Mouse (Mus musculus) midbrain, embryonic 11.5 days (tissue): ENCODE measurements around the gene Glp2r. TPM values are rescaled to one million over a fixed set of nuclear protein-coding genes. Genes with fewer than 3 reads are reported as not detected.

ENCODE experiments used
- ATAC-seq: fragments of 200-750 bp; cut with Nextera tagmentation; 2 replicates; pipeline ENCODE4 v1.8.0; 2017; ENCODE audit warnings: moderate TSS enrichment, moderate library complexity; ENCODE audit not compliant: low FRiP score
- DNase-seq: peaks from one replicate; pipeline ENCODE4 v3.0.0; 2015; ENCODE audit warnings: low spot score; ENCODE audit errors: missing footprints
- H3K27ac ChIP-seq: fragments of 300-500 bp; sonication (generic); 2 replicates; pipeline ENCODE4 v1.5.1; 2014; ENCODE audit warnings: low read depth, low read length
- H3K27me3 ChIP-seq: fragments of 300-500 bp; sonication (generic); 2 replicates; pipeline ENCODE4 v1.6.1; 2014; ENCODE audit warnings: mild to moderate bottlenecking, low read length, moderate library complexity, mixed read lengths; ENCODE audit not compliant: control insufficient read depth, insufficient read depth
- H3K36me3 ChIP-seq: fragments of 300-500 bp; sonication (generic); 2 replicates; pipeline ENCODE4 v1.6.1; 2014; ENCODE audit warnings: mild to moderate bottlenecking, low read length, moderate library complexity, mixed read lengths; ENCODE audit not compliant: control insufficient read depth, insufficient read depth
- H3K4me1 ChIP-seq: fragments of 300-500 bp; sonication (generic); 2 replicates; pipeline ENCODE4 v1.6.1; 2014; ENCODE audit warnings: low read length; ENCODE audit not compliant: control insufficient read depth, insufficient read depth
- H3K4me2 ChIP-seq: fragments of 300-500 bp; sonication (generic); 2 replicates; pipeline ENCODE4 v1.6.1; 2014; ENCODE audit warnings: mild to moderate bottlenecking, moderate library complexity
- H3K4me3 ChIP-seq: fragments of 300-500 bp; sonication (generic); 2 replicates; pipeline ENCODE4 v1.5.1; 2014; ENCODE audit warnings: low read depth, low read length
- H3K9ac ChIP-seq: fragments of 300-500 bp; sonication (generic); 2 replicates; pipeline ENCODE4 v1.6.1; 2014; ENCODE audit warnings: low read length
- H3K9me3 ChIP-seq: fragments of 300-500 bp; sonication (generic); 2 replicates; pipeline ENCODE4 v1.6.1; 2016; ENCODE audit warnings: low read length; ENCODE audit not compliant: control insufficient read depth
- WGBS: fragments of 180-500 bp; shearing (Covaris S2); extraction: QIAGEN DNeasy Blood & Tissue Kit; methylation state at CpG from one replicate; pipeline ENCODE4 v1.1.7; 2014; 5-methylcytosine and 5-hydroxymethylcytosine counted together
- polyA plus RNA-seq: library from polyadenylated mRNA; unstranded; fragments of >200 nt; fragmentation: Nextera tagmentation; extraction: Ambion mirVana; gene quantifications from 2 replicates; pipeline ENCODE4 v1.2.1, GENCODE M21; 2014

Glp2r gene
- polyA plus RNA-seq, 1 experiment from 2014 or later, result not detected

DNA sequence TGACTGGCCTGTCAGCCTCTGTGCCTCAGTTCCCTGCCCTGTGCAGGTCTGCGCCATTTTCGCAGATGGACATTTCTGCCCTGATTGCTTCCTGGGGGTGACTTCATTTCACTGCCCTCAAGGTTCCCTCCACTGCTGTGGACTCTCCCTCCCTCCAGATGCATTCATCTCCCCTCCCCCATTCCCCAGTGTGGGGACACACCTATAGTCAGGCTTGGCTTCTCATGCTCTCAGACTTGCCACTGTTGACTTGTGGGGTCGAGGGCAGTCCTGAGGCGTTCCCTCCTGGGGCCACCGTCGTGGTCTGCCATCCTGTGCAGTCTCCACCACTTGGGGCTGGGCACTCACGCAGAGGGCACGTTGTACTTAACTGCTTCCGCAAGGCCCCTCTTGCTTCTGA is 114.1 kb downstream of the Glp2r start:
- H3K4me1 ChIP-seq, result peaks cover 6% of the 10 kb centered on the region
- no peaks in the 10 kb centered on the region for H3K9me3 ChIP-seq
- H3K36me3 ChIP-seq, result no peaks in the 10 kb centered on the region
- H3K4me3 ChIP-seq, result no peak overlapping the region
- H3K27me3 ChIP-seq, result no peaks in the 10 kb centered on the region
- H3K4me2 ChIP-seq, result no peak overlapping the region
- ATAC-seq (no peak), DNase-seq (no peak)
- H3K9ac ChIP-seq, result no peak overlapping the region
- H3K27ac ChIP-seq, result no peak overlapping the region
- WGBS, result 94% methylated on average over 9 of the region's 9 CpGs

- DNase-seq (peak; percentile 28), ATAC-seq (no peak)
- Histone ChIP-seq H3K4me1 (peaks cover 6% of the 10 kb centered on the region), H3K27ac (no peak overlapping the region), H3K9me3 (no peaks in the 10 kb centered on the region), H3K4me2 (no peak overlapping the region), H3K36me3 (no peaks in the 10 kb centered on the region), H3K27me3 (no peaks in the 10 kb centered on the region), H3K9ac (no peak overlapping the region), H3K4me3 (no peak overlapping the region)
- 85% methylated on average over 7 of the region's 7 CpGs for WGBS
Measured at GRCm38 (mm10) chr11:67656366-67656765, 114.6 kb downstream of the Glp2r start.

DNA sequence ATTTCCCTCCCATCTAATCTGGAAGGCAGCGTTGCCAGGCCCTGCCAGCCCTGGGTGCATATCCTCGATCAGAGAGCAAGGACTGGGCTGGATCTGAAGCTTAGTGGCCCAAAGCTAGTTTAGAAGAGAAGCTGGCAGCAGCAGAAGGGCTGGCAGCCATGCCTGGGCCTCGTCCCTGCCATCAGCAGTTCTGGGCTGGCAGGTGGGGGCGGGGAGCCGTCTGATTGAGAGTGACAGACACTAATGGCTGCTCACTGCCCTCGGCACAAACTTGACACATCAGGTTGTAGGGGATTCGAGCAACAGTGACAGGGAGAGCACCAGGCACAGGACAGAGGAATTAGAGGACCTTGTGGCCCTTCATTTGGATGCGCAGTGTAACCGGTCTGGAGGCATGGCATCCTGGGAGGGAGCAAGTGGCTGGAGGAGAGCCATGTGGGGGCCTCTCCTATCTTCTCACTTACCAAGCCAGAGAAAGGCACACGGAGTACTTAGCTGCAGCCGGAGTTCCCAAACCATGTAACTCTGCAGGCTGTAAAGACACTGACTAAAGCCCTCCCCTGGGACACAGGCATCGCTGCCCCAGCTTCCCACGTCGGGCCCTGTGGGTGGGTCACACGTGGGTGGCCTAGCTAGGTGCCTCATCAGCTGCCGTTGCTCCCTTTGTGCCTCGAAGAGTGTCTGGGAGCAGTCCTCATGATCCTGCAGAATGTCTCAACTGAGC is 115.6 kb downstream of the Glp2r start:
- no peak overlapping the region for H3K27ac ChIP-seq
- no peak for ATAC-seq
- WGBS, result 73% methylated on average over 17 of the region's 17 CpGs

DNA sequence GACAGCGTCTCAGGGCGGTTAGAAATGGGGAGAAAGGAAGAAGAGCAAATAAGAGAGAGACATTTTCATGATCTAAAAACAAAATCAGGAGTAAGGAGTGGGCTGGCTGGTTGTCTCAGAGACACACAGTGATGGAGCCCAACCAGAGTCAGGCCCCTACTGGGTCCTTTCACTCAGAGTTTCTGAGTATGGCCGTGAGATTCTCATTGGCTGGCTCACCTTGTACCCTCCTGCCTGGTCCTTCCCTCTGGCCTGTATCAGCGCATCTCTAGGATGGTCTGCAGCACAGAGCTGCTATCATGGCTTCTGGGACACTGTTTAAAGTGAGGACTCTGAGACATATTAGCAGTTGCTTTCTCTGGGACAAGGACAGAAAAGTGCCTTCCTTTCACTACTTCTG is 116.4 kb downstream of the Glp2r start:
- no peak overlapping the region for H3K4me3 ChIP-seq
- H3K36me3 ChIP-seq, result no peaks in the 10 kb centered on the region
- no peak overlapping the region for H3K27ac ChIP-seq
- no peaks in the 10 kb centered on the region for H3K9me3 ChIP-seq
- H3K4me1 ChIP-seq, result peaks cover 6% of the 10 kb centered on the region
- no peak overlapping the region for H3K9ac ChIP-seq
- DNase-seq (no peak), ATAC-seq (no peak)
- no peak overlapping the region for H3K4me2 ChIP-seq
- H3K27me3 ChIP-seq, result no peaks in the 10 kb centered on the region
- 82% methylated on average over 4 of the region's 4 CpGs for WGBS

More for the DNA sequence above, 115.6 kb downstream of the Glp2r start:
- H3K4me3 ChIP-seq, result no peak overlapping the region
- peaks cover 6% of the 10 kb centered on the region for H3K4me1 ChIP-seq
- DNase-seq, result peak; percentile 69
- H3K4me2 ChIP-seq, result no peak overlapping the region
- H3K9me3 ChIP-seq, result no peaks in the 10 kb centered on the region
- no peaks in the 10 kb centered on the region for H3K36me3 ChIP-seq
- no peak overlapping the region for H3K9ac ChIP-seq
- H3K27me3 ChIP-seq, result no peaks in the 10 kb centered on the region

GRCm38 (mm10) chr11:67653521-67654090 is 117.3 kb downstream of the Glp2r start:
- 87% methylated on average over 9 of the region's 9 CpGs for WGBS
- H3K4me3 ChIP-seq, result no peak overlapping the region
- no peak for ATAC-seq

GRCm38 (mm10) chr11:67652893-67653255 is 118.1 kb downstream of the Glp2r start:
- DNase-seq, result no peak
- H3K27me3 ChIP-seq, result no peaks in the 10 kb centered on the region
- H3K36me3 ChIP-seq, result no peaks in the 10 kb centered on the region
- WGBS, result 28% methylated on average over 6 of the region's 6 CpGs
- H3K4me2 ChIP-seq, result peak overlapping the region; percentile 4; the same call in 1 of the 2 replicates
- 0 out of 2 replicates have a peak, but pooled peaks have one; percentile 49 for ATAC-seq
- H3K9ac ChIP-seq, result no peak overlapping the region
- H3K27ac ChIP-seq, result no peak overlapping the region
- H3K9me3 ChIP-seq, result no peaks in the 10 kb centered on the region
- peaks cover 6% of the 10 kb centered on the region for H3K4me1 ChIP-seq
- H3K4me3 ChIP-seq, result no peak overlapping the region

More at GRCm38 (mm10) chr11:67653521-67654090, 117.3 kb downstream of the Glp2r start:
- Histone ChIP-seq H3K4me2 (no peak overlapping the region), H3K36me3 (no peaks in the 10 kb centered on the region), H3K27ac (no peak overlapping the region), H3K9me3 (no peaks in the 10 kb centered on the region), H3K4me1 (peaks cover 6% of the 10 kb centered on the region), H3K27me3 (no peaks in the 10 kb centered on the region), H3K9ac (no peak overlapping the region)
- peak; percentile 74 for DNase-seq

GRCm38 (mm10) chr11:67652194-67652892 is 118.6 kb downstream of the Glp2r start:
- ATAC-seq (peak; percentile 53; the same call in 1 of the 2 replicates), DNase-seq (peak; percentile 92)
- Histone ChIP-seq H3K27ac (no peak overlapping the region), H3K4me1 (peaks cover 6% of the 10 kb centered on the region), H3K36me3 (no peaks in the 10 kb centered on the region), H3K4me2 (peak overlapping the region; percentile 4; the same call in 1 of the 2 replicates), H3K9ac (no peak overlapping the region), H3K9me3 (no peaks in the 10 kb centered on the region), H3K27me3 (no peaks in the 10 kb centered on the region), H3K4me3 (no peak overlapping the region)
- 16% methylated on average over 14 of the region's 14 CpGs for WGBS

DNA sequence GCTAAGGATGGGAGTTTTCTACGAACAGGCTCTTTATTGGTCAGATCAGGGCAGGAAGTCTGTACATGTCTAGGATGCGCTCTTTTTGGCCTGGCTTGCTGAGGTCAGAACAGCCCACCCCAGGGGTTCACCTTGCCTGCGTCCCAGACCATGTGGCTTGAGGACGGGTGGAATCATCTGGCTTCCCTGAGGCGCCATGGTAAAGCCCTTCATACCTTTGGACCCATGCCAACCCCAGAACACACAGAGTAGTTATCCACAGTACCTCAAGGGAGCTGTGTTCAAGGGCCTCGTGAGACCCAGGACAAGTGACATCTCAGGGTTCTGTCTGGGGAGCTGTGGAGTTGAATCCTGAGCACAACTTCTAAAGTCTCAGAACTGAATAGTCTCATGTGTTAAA is 119.2 kb downstream of the Glp2r start:
- H3K27me3 ChIP-seq, result no peaks in the 10 kb centered on the region
- no peak overlapping the region for H3K27ac ChIP-seq
- DNase-seq (peak; percentile 74), ATAC-seq (no peak)
- peaks cover 6% of the 10 kb centered on the region for H3K4me1 ChIP-seq
- H3K36me3 ChIP-seq, result no peaks in the 10 kb centered on the region
- WGBS, result 85% methylated on average over 6 of the region's 6 CpGs
- H3K9ac ChIP-seq, result no peak overlapping the region
- H3K4me3 ChIP-seq, result no peak overlapping the region
- H3K9me3 ChIP-seq, result no peaks in the 10 kb centered on the region
- no peak overlapping the region for H3K4me2 ChIP-seq
